Mouse (Mus musculus) ovary, postnatal 36 days (tissue): ENCODE results near the gene Fam78a.
A peak's percentile ranks its signal among the peaks of the same experiment; 100 is the strongest.

Source experiments
- DNase-seq: peaks from one replicate; pipeline ENCODE4 v3.0.0; 2022; ENCODE audit warnings: low spot score, mixed read lengths

Gene Fam78a

GRCm38 (mm10) chr2:32084111-32084871, at the start of gene Fam78a:
Fam78a (minus strand) TSS chr2:32084857.
- peak; percentile 50 for DNase-seq

GRCm38 (mm10) chr2:32134039-32134438, 49.4 kb upstream of the Fam78a start:
- peak; percentile 86 for DNase-seq

GRCm38 (mm10) chr2:32132567-32132992, 47.9 kb upstream of the Fam78a start:
- DNase-seq, result peak; percentile 76

- no peak for DNase-seq
Measured at GRCm38 (mm10) chr2:32131866-32132566, 47.4 kb upstream of the Fam78a start.

- peak; percentile 44 for DNase-seq
Measured at GRCm38 (mm10) chr2:32131205-32131834, 46.7 kb upstream of the Fam78a start.

- peak; percentile 51 for DNase-seq
Measured at GRCm38 (mm10) chr2:32130435-32130834, 45.8 kb upstream of the Fam78a start.

GRCm38 (mm10) chr2:32129383-32130074, 44.9 kb upstream of the Fam78a start:
- no peak for DNase-seq

GRCm38 (mm10) chr2:32128536-32128841, 43.8 kb upstream of the Fam78a start:
- no peak for DNase-seq

GRCm38 (mm10) chr2:32127653-32128535, 43.2 kb upstream of the Fam78a start:
- peak; percentile 54 for DNase-seq

- DNase-seq, result no peak
Measured at GRCm38 (mm10) chr2:32121785-32122184, 37.1 kb upstream of the Fam78a start.

- DNase-seq, result no peak
Measured at GRCm38 (mm10) chr2:32121150-32121549, 36.5 kb upstream of the Fam78a start.

GRCm38 (mm10) chr2:32119802-32120750, 35.4 kb upstream of the Fam78a start:
- DNase-seq, result no peak

GRCm38 (mm10) chr2:32115851-32116268, 31.2 kb upstream of the Fam78a start:
- DNase-seq, result no peak

- DNase-seq, result no peak
Measured at GRCm38 (mm10) chr2:32112548-32112947, 27.9 kb upstream of the Fam78a start.

- no peak for DNase-seq
Measured at GRCm38 (mm10) chr2:32111268-32111667, 26.6 kb upstream of the Fam78a start.

GRCm38 (mm10) chr2:32105930-32106329, 21.3 kb upstream of the Fam78a start:
- DNase-seq, result no peak

- DNase-seq, result peak; percentile 45
Measured at GRCm38 (mm10) chr2:32105117-32105913, 20.7 kb upstream of the Fam78a start.

- no peak for DNase-seq
Measured at GRCm38 (mm10) chr2:32104122-32104521, 19.5 kb upstream of the Fam78a start.

GRCm38 (mm10) chr2:32103557-32103956, 18.9 kb upstream of the Fam78a start:
- no peak for DNase-seq
